Mouse (Mus musculus) gastrocnemius, postnatal 10 days (tissue): Measurements from ENCODE around the gene Glrp1. TPM values are rescaled to one million over a fixed set of nuclear protein-coding genes. Genes with fewer than 3 reads are reported as not detected.

ENCODE experiments used
- DNase-seq: peaks from one replicate; pipeline ENCODE4 v3.0.0; 2021; ENCODE audit warnings: mixed read lengths
- long read RNA-seq, 2 experiments: library from polyadenylated mRNA; stranded (forward); transcript quantifications; one replicate each; pipeline ENCODE4 v2.0.0; 2021
- total RNA-seq, 2 experiments: library from RNA; stranded (reverse); gene quantifications; 2 replicates each; pipeline ENCODE4 v1.2.3; 2021

Gene Glrp1
- not detected for total RNA-seq
- long read RNA-seq, experiment 1 = 0 reads
- long read RNA-seq, experiment 2 = 0 reads

DNA sequence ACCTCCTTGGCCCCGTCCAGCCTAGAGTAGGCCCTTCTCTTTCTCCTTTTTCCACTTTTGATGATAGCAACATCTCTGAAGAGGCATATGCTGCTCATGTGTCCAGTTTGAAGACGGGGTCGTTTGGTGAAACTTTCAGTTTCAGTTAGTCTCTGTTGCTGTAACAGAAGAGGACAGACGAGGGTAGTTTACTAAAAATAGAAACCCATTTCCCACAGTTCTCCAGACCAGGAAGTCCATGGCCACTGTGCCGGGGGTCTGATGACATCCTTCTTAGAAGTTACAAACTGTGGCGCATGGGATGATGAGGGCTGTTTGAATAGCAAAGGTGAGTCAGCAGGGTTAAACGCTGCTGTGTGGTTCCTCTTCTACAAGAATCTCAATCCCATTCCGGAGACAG is at the start of gene Glrp1:
Gene Glrp1 (minus strand): TSS at position 278 of the 400 bp plus-strand sequence.
- no peak for DNase-seq

DNA sequence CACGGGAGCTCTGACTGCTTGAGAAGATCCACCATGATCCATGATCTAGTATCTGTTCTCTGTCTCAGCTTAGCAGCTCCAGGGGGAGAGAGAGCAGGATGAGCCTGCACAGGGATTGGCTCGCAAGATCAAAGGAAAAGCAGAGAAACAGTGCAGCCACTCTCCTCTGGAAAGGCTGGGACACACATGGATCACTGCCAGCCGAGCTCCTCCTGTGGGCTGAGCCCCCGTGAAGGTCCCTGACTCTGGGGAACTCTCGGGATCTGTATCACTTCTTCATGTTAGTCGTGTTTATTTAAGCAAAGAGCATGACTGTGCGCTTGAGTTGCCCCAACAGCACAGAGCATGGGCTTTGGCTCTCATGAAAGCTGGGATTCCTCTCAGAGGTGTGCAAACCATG is 49.4 kb upstream of the Glrp1 start:
- DNase-seq = no peak

DNA sequence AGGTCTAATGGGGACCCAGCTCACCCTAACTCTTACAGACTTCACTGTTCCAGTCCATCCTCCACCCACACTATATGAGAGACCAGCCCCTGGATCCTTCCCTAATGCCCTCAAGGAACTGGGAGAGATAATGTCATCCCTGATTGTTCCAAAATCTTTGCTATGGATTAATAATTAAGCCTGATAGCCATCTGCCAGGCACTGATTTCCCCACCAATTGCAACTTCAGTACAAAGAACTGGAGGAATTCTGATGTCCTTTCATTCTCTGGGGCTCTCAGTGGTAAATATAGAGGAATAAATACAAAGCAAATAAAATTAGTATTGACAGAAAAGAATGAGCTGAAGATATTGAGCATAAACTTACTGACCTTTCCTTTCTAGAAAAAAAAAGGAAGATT is 48.9 kb upstream of the Glrp1 start:
- DNase-seq = no peak

DNA sequence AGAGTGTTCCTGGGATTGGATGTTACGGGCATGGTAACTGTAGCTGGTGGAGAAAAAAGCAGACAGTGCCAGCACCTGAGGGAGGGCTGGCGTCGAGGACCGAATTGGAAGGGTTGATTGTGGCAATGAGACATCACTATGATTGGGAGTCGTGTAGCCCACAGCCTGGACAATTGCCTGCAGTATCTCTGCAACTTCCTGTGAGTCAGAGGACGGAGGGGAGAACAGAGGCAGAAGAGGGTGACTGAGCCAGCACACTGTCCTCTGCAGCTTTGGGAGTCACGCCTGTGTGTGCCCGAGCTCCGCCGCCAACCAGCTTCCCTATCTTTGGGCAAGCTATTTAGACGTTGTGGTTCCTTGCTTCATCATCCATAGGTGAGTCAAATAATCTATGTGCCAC is 46.5 kb upstream of the Glrp1 start:
- no peak for DNase-seq

DNA sequence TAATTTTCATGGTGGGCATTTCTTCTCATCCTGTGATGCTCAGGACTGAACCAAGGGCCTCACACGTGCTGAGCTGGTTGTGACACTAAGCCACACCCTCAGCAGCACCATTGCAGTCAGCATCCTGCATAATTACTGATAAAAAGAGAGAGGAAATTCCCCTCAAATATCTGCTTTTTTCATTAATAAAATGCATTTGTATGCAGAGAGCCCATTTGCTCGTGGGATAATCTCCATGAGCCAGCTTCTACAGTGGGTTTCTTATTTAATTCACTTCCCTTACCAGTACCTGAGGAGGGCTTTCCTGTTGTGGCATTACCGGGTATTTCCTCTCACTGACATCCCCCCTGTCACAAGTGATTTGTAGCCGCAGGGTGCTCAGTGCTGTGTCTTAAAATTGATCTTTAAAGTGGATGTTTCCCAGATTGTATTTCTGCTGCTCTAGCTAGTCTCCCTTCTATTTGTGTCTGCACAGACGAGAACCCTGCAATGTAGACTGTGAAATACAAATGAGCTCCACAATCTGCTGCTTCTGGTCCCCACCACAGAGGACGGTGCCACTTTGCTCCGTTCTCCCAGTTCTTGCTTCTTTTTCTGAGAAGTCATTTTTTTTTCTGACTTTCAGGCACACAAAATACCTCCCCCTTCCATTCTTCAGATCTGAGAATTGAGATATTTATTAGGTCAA is 43.8 kb upstream of the Glrp1 start:
- no peak for DNase-seq

DNA sequence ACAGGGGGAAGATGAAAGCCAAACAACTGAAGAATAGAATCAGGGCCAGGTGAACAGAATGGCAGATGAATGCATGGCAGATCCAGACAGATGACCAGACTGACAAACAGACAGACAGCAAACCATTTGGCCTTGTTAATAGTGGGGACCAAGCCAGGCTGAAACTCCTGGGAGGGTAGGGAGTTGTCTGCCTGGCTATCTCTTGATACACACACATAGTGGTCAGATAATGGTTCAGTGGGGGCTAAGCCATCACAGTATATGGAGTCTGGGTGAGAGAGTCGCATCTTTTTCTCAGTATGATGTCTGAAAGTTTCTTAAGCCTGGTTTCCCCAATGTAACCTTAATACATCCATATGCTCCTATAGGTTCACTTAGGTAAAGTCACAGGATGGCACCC is 39.4 kb upstream of the Glrp1 start:
- DNase-seq = no peak

DNA sequence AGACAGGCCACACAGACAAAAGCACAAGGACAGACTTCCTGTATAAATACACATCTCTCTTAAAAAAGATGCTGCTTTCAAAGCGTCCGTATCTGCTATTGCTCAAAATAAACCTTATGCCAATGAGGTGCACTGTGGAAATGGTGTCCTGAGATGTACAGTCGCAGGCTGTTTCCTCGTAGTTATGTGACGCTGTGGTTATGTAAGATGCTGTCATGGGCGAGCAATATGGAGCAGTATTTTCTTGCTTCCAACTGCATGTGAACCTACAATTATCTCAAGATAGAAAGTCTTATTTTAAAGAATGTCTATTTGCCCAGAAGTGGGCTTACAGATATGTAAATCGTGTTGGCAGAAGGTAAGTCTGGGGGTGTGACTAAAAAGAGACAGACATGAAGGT is 37.3 kb upstream of the Glrp1 start:
- no peak for DNase-seq

DNA sequence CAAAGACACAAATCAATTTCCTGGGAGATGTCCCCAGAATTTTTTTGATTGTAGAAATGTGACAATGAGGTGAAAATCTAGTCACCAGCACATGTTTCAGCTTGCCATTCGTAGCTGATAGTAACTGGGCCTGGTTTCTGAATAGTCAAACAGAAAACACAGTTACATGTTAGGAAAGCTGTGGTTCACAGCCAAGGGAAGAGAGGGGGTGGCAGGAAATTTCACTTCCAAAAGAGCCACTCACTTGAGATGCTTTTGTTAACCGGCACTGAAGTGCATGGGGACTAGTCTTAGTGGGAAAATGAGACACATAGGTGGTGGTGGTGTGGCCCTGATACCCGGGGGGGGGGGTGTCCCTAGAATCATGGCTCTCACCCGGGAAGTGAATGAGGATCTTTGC is 33.7 kb upstream of the Glrp1 start:
- DNase-seq = no peak

DNA sequence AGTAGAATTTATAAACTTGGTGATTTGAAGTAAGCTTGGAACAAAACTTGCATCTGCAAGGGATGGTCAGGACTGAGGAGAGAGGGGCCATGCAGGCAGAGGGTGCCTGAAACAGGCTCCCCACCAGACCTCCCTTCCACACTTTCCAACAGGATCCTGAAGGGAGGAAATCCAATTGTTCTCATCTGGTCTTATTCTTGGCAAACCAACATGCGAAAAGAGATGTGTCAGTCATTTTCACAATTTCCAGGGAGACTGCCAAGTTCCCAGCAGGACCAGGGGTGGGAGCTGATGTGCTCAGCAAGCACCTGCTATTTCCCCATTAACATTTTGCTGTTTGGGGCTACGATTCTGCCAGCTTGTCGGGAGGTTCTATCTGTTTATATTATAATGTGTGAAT is 30.0 kb upstream of the Glrp1 start:
- no peak for DNase-seq

DNA sequence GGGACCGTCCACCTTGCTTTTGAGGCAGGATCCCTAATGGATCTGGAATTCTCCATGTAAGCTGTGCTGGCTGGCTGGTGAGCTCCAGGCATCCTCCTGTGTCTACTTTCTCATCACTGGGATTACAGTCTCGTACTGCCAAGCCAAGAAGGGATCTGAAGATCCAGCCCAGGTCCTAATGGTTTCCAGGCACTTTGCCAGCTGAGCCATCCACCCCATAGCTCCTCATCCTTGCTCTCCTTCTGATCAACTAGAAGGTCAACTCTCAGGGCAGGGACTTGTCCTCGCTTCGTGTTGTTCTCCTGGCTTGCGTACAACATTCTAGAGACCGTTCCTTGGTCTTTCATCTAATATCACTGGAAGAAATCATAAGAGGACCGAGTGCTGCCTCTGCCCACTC is 29.4 kb upstream of the Glrp1 start:
- no peak for DNase-seq

DNA sequence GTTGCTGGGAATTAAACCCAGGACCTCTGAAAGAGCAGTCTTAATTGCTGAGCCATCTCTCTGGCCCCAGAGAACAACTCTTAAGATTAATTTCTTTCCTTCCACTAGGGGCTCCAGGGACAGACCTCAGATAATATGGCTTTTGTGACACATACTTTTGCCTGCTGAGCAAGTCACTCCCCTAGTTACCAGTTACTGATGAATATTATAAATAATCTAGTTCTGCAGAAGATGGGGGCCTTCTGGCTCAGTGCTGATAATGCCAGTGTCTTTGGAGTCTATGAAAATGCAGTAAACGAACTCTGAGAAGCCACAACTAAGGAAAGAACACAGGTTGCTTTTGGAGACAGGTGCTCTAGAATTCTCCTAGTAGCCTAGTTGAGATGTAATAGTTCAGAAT is 26.4 kb upstream of the Glrp1 start:
- DNase-seq = no peak

DNA sequence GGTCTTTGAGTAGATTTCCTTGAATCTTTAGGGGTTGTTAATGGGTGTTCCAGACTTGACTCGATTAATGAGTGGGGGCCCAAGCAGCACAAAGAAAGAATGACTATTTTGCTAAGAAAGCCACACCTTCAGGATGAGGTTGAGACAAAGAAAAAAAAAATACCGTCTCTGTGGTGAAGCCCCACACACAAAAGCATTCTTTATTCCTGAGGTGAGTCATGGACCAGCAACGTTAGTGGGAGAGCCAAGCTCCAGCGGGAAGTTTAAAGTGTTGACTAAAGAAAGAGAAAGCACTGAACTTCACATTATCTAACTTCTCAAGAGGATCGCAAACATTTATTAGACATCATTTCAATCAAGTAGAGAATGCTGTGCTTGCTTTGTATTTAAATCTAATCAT is 24.2 kb upstream of the Glrp1 start:
- DNase-seq = no peak

DNA sequence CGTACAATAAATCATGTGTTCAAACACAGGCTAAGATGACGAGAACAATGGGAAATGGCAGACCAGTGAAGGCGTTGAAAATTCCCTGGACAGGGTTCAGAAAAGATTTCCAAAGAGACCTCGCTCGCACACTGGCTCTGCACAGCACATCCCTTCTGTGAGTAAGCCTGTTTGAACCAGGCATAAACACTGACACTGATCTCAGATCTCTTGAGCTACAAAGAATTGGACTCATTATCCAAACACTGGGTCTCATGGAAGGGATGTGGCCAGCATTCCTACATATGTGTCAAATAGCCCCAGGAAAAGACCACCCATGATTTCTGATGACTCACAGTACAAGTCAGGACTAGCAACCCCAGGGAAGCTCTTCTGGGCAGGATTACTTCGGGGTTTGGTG is 16.3 kb upstream of the Glrp1 start:
- DNase-seq = no peak

DNA sequence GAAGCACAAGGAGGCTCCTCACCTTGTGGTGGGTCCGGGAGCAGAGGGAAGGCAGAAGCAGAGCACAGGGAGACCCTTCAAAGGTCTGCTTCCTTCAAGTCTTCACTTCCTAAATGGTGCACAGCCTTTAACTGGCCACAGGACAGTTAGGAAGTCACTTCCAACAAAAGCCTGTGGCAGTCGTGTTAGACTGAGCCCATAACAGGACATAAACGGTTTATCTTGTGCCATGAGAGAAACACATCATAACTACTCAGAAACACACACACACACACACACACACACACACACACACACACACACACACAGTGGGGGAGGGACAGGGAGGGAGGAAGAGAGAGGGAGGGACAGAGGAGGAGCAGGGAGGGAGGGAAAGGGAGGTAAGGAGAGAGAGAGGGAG is 15.8 kb upstream of the Glrp1 start:
- no peak for DNase-seq

DNA sequence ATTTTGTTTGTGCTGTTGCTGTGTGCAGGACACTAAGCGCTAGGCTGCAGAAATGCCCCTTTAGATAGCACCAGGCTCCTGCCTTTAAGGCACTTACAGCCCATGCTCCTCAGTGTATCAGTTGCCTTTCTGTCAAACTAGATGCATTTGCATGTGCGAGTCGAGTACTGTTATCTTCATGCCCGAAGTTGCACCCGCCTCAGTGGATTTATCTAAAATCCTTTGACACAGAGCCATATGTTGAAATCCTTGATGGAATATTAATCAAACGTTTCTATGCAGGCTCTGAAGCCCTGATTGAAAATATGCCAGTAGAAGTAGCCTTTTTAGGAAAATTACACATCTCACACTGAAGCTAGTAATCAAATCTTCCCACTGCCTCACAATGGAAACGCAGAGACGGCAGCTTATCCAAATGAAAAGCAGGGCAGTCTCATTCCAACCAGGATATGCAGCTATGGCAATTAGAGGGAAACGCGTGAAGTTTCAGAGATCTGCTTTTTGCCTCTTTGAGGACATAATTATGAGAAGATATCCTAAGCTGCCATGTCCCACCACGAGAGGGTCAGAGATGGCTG is 11.4 kb upstream of the Glrp1 start:
- DNase-seq = no peak

DNA sequence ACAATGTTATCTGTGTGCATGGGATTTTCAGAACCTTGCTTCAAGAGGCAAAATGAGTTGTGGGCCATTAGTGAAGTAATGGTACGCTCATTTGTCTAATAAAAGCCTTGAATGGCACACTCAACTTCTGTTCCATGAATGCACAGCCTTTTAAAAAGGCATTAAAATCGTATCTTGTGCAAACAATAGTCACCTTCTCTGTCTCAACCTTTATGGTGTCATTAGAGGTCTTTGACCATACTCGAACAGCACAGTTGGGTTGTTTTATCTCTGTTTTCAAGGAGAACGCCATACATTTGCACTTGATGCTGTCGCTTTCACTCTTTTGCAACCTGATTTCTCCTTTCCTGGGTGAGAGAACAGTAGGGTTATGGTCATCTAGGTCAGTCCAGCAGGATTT is 3.7 kb upstream of the Glrp1 start:
- DNase-seq = no peak

DNA sequence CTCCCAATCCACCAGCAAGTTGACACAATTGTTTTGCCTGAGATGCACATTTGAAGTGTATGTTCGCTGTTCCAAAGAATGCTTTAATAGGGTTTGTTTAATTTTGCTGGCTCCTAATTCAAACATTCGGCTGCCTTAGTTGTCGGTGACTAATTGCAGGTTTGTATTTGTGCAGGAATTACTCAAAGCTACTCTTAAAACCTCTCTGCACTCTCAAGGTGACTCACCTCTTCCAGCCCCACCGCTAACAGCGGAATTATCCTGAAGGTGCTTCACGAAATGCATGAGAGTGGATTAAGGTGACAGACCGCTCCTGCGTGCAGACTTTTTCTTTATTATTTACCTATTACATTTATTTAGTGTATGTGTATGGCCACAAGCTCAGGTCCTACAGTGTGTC is 2.0 kb downstream of the Glrp1 start:
- DNase-seq = no peak

DNA sequence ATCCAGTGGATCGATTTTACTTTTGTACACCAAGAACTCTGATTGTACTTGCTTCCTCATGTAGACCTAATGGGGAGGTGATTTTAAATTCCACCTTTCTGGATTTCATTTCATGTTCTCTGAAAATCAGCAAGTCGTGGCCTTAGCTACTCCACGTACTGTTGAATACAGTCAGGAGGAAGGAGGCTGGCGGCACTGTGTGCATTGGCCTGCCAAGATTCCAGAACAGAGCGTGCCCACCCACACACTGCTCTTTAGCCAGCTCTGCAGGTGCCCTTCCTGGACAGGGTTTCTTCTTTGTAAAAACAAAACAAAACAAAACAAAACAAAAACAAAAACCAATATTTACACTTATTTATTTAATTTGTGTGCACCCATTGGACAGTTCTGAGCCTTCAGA is 2.7 kb downstream of the Glrp1 start:
- DNase-seq = no peak

DNA sequence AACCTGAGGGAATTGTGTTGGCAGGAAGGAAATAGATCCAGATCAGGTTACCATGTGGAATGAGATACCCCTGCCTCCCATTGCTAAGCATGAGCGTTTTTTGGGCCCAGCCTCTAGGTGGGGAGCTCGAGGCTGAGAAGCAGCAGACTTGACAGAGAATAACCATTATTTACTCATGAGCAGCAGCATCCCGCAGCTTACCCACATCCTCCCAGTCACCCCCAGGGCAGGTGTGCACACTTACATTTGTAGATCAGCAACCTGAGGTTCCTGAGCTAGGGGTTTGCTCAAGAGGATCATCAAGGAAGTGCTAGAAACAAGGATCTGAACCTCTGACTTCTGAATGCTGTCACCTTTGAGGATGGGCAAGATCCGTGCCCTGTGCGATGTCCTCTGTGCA is 3.5 kb downstream of the Glrp1 start:
- no peak for DNase-seq

DNA sequence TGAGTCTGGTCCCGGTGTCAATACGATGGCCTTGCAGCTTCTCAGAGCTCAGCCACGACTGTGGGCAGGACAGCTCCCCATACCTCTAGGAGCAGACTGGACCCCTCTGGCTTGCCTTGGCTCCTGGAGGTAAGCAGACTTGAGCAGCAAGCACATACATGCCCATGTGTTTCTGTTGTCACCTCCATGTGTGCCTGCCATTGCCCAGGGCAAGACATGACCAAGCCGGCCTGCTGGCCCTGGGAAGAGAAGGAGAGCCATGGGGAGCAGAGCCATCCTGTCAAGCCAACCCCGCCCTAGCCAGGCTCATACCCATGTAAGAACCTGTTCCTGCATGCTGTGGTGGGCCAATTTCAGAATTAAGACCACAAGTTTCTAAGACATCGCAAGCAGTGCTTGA is 4.2 kb downstream of the Glrp1 start:
- no peak for DNase-seq

DNA sequence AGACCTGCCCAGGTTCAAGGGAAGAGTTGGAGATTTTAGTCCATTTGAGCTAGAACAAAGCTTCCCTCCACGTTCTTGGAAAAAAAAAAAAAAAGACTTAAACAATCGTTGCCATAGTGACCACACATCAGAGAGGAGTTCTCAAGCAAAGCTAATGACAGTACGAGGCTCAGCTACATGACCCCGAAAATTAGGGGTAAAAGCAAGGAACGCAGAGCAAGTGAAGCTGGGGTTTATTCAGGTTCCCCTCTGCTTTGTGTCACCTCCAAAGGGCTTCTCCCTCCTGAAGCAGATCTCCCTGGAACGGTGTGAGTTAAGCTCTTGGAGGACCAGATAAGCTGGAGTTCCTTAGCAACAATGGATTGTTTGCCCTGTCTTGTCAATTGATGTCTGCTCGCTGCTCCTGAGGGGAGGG is 5.3 kb downstream of the Glrp1 start:
- no peak for DNase-seq

DNA sequence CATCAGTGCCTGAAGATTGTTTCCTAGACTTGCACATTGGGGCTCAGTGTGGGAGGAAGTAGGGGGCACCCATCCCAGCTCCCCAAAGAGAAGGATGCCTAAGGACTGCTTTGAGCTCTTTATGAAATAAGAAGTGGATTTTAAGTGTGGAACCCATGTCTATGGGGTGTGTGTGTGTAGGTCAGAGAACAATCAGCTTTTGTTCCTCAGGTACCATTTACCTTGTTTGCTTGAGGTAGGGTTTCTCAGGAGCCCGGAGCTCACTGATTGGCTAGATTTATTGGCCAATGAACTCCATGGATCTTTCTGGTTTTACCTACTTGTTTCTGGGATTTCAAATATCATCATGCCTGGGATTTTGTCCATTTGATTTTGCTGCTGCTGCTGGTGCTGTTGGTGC is 7.0 kb downstream of the Glrp1 start:
- DNase-seq = no peak

DNA sequence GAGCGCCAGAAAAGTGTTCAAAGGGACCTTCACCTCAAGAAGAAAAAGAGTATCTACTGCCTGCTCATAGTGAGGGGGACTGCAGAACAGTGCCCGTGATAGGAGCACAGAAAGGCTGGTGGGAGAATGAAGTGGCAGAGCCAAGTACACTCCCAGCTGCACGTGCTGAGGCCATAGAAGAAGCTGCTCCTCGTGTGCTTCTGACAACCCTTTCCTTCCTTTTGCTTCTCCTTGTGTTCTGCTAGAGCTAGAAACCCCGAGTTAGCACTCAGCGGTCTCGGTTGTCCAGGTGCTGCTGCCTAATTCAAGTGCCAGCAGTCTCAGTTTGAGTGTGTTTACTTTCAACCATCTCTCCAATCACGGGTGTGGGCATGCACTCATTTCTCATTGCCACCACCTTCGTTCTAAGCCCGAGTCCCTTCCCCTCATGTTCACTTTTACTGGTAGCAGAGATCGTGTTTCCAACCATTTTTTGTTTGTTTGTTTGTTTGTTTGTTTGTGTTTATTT is 10.6 kb downstream of the Glrp1 start:
- DNase-seq = no peak

DNA sequence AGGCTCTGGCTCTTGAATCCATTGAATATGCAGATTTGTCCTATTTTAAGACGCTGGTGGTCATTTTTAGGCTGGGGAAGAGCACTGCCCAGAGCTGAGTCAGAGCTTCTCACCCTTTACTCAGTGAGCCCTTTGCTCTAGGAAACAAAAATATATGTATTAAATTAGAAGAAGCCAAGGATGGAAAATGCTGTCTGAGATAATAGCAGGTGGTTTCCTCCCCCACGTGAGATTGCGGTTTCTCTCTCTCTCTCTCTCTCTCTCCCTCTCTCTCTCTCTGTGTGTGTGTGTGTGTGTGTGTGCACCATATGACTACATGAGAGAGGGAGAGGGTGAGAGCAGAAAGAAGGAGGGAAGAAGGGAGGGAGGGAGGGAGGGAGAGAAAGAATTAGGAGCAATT is 12.5 kb downstream of the Glrp1 start:
- DNase-seq = no peak
